Mouse (Mus musculus) neutrophil, adult 5-6 weeks (primary cell): Measurements from ENCODE around the gene 2610528A11Rik. TPM values are rescaled to one million over a fixed set of nuclear protein-coding genes. Genes with fewer than 3 reads are reported as not detected.
"Not testable (repeated sequence)": the region's sequence is repeated elsewhere in the genome, so short reads cannot be mapped to it uniquely, and the experiment has no call there.

ENCODE experiments used
- ATAC-seq: fragments of 151-379, 151-347 bp; 2 replicates; pipeline ENCODE4 v1.8.0; 2017; ENCODE audit warnings: mild to moderate bottlenecking, moderate TSS enrichment; ENCODE audit not compliant: insufficient number of reproducible peaks, poor library complexity, low FRiP score, severe bottlenecking; ENCODE audit errors: extremely low read depth
- total RNA-seq: library from RNA; stranded (forward); fragments of 200-1000 nt; gene quantifications from 2 replicates; pipeline ENCODE4 v1.2.3, GENCODE M21; 2017

Gene 2610528A11Rik
- not detected in 2 replicates for total RNA-seq

- ATAC-seq = no peak
Measured at GRCm38 (mm10) chr14:37113922-37114321, at the start of gene 2610528A11Rik. Gene 2610528A11Rik, minus strand, starts transcription at chr14:37114022.

- ATAC-seq = no peak
Measured at GRCm38 (mm10) chr14:37163277-37163956, 49.6 kb upstream of the 2610528A11Rik start.

- no peak for ATAC-seq
Measured at GRCm38 (mm10) chr14:37154391-37154790, 40.6 kb upstream of the 2610528A11Rik start.

DNA sequence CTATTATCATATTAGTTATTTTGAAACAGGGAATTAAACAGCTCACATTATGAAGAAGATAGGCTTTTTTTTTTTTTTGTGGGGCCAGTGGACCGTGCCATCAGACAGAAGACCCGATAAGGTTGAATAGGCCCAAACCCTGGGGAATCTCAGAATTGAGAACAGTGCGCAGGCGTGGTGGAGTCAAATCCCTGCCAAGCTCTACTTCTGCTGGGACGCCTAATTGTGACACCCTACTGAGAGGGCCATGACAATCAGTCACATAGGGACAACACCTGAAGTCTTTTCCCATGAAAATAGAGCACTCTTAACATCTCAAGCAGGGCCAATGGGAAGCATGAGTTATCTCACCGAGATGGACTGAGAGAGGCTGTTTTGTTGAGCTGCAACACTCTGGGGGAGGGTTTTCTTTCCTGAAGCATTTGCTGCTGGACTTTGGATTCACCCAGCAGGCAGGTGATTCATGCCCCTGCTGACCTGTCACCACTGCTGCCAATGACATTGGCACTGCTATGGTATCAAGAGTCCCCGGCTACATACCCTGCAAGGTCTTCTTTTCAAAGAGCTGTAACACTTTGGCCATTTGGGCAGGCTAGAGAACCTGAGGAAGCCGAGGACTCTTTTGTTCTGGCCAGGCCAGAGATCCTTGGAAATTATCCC, 25.4 kb upstream of the 2610528A11Rik start:
- ATAC-seq = no peak

GRCm38 (mm10) chr14:37137596-37137995, 23.8 kb upstream of the 2610528A11Rik start:
- ATAC-seq = not testable (repeated sequence)

GRCm38 (mm10) chr14:37136110-37136509, 22.3 kb upstream of the 2610528A11Rik start:
- no peak for ATAC-seq

- no peak for ATAC-seq
Measured at GRCm38 (mm10) chr14:37135671-37136070, 21.8 kb upstream of the 2610528A11Rik start.

- peak; percentile 97 for ATAC-seq
Measured at GRCm38 (mm10) chr14:37135127-37135593, 21.3 kb upstream of the 2610528A11Rik start, which contains the start of gene Ghitm. Gene Ghitm, minus strand, starts transcription at chr14:37135272.

- peak; percentile 31; the same call in 1 of the 2 replicates for ATAC-seq
Measured at GRCm38 (mm10) chr14:37134304-37135126, 20.7 kb upstream of the 2610528A11Rik start.

DNA sequence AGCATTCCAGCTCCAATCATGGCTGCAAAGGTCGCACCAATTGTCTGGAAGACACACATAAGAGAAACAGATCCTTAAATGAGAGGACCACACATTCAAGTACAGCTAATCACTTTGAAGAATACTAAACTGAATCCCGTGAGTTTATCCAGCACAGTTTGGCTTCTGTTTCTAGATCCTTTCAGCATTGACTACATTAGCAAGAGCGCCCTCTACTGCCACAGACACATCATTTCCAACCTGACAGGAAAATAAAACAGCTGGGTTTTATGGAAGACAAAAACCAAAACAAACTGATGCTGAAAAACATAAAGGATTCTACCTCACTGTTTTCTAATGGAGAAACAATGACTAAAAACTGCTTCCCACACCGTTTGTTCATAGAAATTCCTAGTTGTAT, 13.8 kb upstream of the 2610528A11Rik start:
- peak; percentile 51; the same call in 1 of the 2 replicates for ATAC-seq

DNA sequence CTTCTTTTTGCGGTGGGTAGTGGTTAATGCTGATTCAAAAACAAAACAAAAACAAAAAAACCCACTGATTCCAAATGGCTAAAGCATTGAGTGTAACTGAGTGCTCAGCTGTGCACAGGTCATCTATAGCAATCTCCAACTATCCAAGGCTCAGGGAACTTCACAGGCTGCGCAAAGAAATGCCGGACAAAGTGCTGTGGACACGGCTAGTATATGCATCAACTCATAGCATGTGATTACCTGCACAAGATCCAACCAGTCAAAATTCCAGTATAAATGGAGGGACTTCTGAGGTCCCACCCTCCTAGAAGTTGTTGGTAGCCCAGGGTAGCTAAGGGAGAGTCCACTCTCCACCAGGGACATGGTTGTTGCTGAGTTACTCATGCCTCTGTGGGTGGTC, 5.4 kb upstream of the 2610528A11Rik start:
- no peak for ATAC-seq

DNA sequence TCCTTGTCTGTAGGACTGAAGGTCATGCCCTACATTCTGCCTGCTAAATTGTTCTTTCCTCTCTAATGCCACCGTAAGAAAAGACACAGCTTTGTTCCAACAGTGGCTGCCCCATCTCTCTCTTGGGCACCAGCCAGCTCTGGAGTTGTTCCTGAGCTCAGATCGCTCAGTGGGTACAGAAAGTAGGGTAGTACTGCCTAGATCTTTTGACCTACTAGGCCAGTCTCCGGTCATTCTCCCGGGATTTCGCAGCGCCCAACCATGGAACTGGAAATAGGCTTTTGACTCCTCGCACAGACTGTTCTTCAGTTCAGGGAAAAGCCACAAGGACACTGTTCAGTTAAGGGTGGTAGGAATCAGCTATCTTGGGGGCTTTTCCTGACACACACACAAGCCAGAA, 891 bp downstream of the 2610528A11Rik start:
- ATAC-seq = no peak

- ATAC-seq = no peak
Measured at GRCm38 (mm10) chr14:37111371-37111770, 2.5 kb downstream of the 2610528A11Rik start.

DNA sequence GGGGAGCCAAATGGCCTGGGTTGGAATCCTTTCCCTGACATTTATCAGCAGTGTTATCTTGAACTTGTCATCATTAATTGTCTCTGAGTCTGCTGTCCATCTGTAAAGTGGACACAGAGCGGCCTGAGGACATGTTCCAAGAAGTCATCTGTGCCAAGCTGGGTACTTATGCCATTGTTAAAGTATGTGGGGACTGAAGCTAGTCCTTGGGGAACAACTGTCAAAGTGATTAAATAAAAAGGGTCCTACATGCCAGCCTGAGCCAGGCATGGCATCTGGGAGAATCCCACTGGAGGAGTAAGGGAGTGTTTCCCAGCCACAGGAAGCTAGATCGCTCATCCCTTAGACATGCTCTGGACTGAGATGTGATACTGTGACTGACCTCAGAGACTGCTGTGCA, 3.4 kb downstream of the 2610528A11Rik start:
- no peak for ATAC-seq

- no peak for ATAC-seq
Measured at GRCm38 (mm10) chr14:37109975-37110374, 3.8 kb downstream of the 2610528A11Rik start.

- ATAC-seq = no peak
Measured at GRCm38 (mm10) chr14:37109460-37109859, 4.4 kb downstream of the 2610528A11Rik start.

GRCm38 (mm10) chr14:37105846-37106245, 8.0 kb downstream of the 2610528A11Rik start:
- ATAC-seq = no peak

GRCm38 (mm10) chr14:37104747-37105146, 9.1 kb downstream of the 2610528A11Rik start:
- no peak for ATAC-seq

- no peak for ATAC-seq
Measured at GRCm38 (mm10) chr14:37102484-37102883, 11.3 kb downstream of the 2610528A11Rik start.
